Mouse (Mus musculus): Measurements from ENCODE around the gene Chrm3. TPM values are rescaled to one million over a fixed set of nuclear protein-coding genes. Genes with fewer than 3 reads are reported as not detected.

Chrm3 gene
- total and polyA plus RNA-seq, 3 experiments, result 0.47 to 1.2 (median 0.89) TPM

GRCm38 (mm10) chr13:10138878-10139277 is 221.8 kb downstream of the Chrm3 start:
- no peak overlapping the region for H3K9ac ChIP-seq (ENCODE audit: low read depth, low read length)
- TF ChIP-seq POLR2A (IDR thresholded peaks at IDR 0.05; ENCODE audit: insufficient read depth, low read depth, low read length) (no peak), CTCF (IDR thresholded peaks at IDR 0.05) (no peak)
- H3K79me2 ChIP-seq (replicated peaks; ENCODE audit: control insufficient read depth, insufficient read depth, low read length), result no peaks in the 10 kb centered on the region
- no peak overlapping the region for H3K27ac ChIP-seq
- no peak overlapping the region for H3K4me3 ChIP-seq
- no peak for DNase-seq
- H3K4me1 ChIP-seq (ENCODE audit: control insufficient read depth, insufficient read depth, low read length), result no peaks in the 10 kb centered on the region
- H3K36me3 ChIP-seq (ENCODE audit: control insufficient read depth, insufficient read depth, low read length), result no peaks in the 10 kb centered on the region
- 81% methylated on average over 4 of the region's 4 CpGs for WGBS
- intact Hi-C loops (cut with DNase I), result no loop called here
- no peaks in the 10 kb centered on the region for H3K27me3 ChIP-seq (ENCODE audit: control insufficient read depth, insufficient read depth, low read length)

- H3K36me3 ChIP-seq (ENCODE audit: control insufficient read depth, insufficient read depth, low read length), result no peaks in the 10 kb centered on the region
- H3K4me1 ChIP-seq (ENCODE audit: control insufficient read depth, insufficient read depth, low read length), result no peaks in the 10 kb centered on the region
- intact Hi-C loops (cut with DNase I), result no loop called here
- no peak overlapping the region for H3K4me3 ChIP-seq
- no peak overlapping the region for H3K27ac ChIP-seq
- TF ChIP-seq POLR2A (IDR thresholded peaks at IDR 0.05; ENCODE audit: insufficient read depth, low read depth, low read length), result no peak
- no peak for TF ChIP-seq EP300 (IDR thresholded peaks at IDR 0.05; ENCODE audit: insufficient read depth, low read depth, low read length)
- no peak for TF ChIP-seq CTCF (IDR thresholded peaks at IDR 0.05)
- H3K79me2 ChIP-seq (replicated peaks; ENCODE audit: control insufficient read depth, insufficient read depth, low read length), result no peaks in the 10 kb centered on the region
- no peaks in the 10 kb centered on the region for H3K27me3 ChIP-seq (ENCODE audit: control insufficient read depth, insufficient read depth, low read length)
- DNase-seq, result no peak
- no peak overlapping the region for H3K9ac ChIP-seq (ENCODE audit: low read depth, low read length)
- WGBS, result 87% methylated on average over 2 of the region's 2 CpGs
Measured at GRCm38 (mm10) chr13:10131064-10131463, 229.6 kb downstream of the Chrm3 start.

GRCm38 (mm10) chr13:10112211-10112610 is 248.4 kb downstream of the Chrm3 start:
- H3K4me3 ChIP-seq, result no peak overlapping the region
- no peaks in the 10 kb centered on the region for H3K36me3 ChIP-seq (ENCODE audit: control insufficient read depth, insufficient read depth, low read length)
- no peaks in the 10 kb centered on the region for H3K27me3 ChIP-seq (ENCODE audit: control insufficient read depth, insufficient read depth, low read length)
- no peak overlapping the region for H3K9ac ChIP-seq (ENCODE audit: low read depth, low read length)
- H3K4me1 ChIP-seq (ENCODE audit: control insufficient read depth, insufficient read depth, low read length), result peaks cover 2% of the 10 kb centered on the region
- TF ChIP-seq POLR2A (IDR thresholded peaks at IDR 0.05; ENCODE audit: insufficient read depth, low read depth, low read length), result no peak
- no peaks in the 10 kb centered on the region for H3K79me2 ChIP-seq (replicated peaks; ENCODE audit: control insufficient read depth, insufficient read depth, low read length)
- intact Hi-C loops (cut with DNase I), result no loop called here
- DNase-seq, result no peak
- no peak overlapping the region for H3K27ac ChIP-seq
- WGBS, result 64% methylated on average over 2 of the region's 2 CpGs

GRCm38 (mm10) chr13:10109542-10109941 is 251.1 kb downstream of the Chrm3 start:
- Histone ChIP-seq H3K79me2 (replicated peaks; ENCODE audit: control insufficient read depth, insufficient read depth, low read length) (no peaks in the 10 kb centered on the region), H3K4me1 (ENCODE audit: control insufficient read depth, insufficient read depth, low read length) (peaks cover 2% of the 10 kb centered on the region), H3K36me3 (ENCODE audit: control insufficient read depth, insufficient read depth, low read length) (no peaks in the 10 kb centered on the region), H3K9ac (ENCODE audit: low read depth, low read length) (no peak overlapping the region), H3K27me3 (ENCODE audit: control insufficient read depth, insufficient read depth, low read length) (no peaks in the 10 kb centered on the region), H3K4me3 (no peak overlapping the region), H3K27ac (no peak overlapping the region)
- no peak for DNase-seq
- intact Hi-C loops (cut with DNase I), result no loop called here
- TF ChIP-seq EP300 (IDR thresholded peaks at IDR 0.05; ENCODE audit: insufficient read depth, low read depth, low read length), result no peak
- TF ChIP-seq POLR2A (IDR thresholded peaks at IDR 0.05; ENCODE audit: insufficient read depth, low read depth, low read length), result no peak
- TF ChIP-seq CTCF (IDR thresholded peaks at IDR 0.05), result no peak
- WGBS, result 10% methylated on average over 1 of the region's 1 CpGs

DNA sequence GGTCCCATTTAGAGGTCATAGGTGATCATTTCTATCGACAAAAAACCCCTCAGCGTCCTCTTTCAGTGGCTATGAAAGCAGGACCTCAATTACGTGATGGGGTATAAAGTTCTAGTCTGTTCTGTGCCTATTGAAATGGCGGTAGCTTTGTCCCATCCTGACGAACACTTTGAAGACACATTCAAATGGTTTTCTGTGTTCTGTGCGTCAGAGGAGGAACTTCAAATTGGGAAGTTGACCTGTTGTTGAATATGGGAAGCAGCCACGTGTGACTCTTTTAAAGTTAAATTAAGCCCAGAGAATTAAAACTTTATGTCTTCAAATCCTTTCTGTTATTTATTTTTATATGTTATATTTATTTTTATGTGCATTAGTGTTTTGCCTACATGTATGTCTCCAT is 253.3 kb downstream of the Chrm3 start:
- no peak overlapping the region for H3K27ac ChIP-seq
- WGBS, result 82% methylated on average over 7 of the region's 7 CpGs
- peaks cover 2% of the 10 kb centered on the region for H3K4me1 ChIP-seq (ENCODE audit: control insufficient read depth, insufficient read depth, low read length)
- H3K36me3 ChIP-seq (ENCODE audit: control insufficient read depth, insufficient read depth, low read length), result no peaks in the 10 kb centered on the region
- no peak overlapping the region for H3K4me3 ChIP-seq
- no peak overlapping the region for H3K9ac ChIP-seq (ENCODE audit: low read depth, low read length)
- TF ChIP-seq EP300 (IDR thresholded peaks at IDR 0.05; ENCODE audit: insufficient read depth, low read depth, low read length) (no peak), POLR2A (IDR thresholded peaks at IDR 0.05; ENCODE audit: insufficient read depth, low read depth, low read length) (no peak), CTCF (IDR thresholded peaks at IDR 0.05) (no peak)
- no peak for DNase-seq
- intact Hi-C loops (cut with DNase I), result no loop called here
- H3K27me3 ChIP-seq (ENCODE audit: control insufficient read depth, insufficient read depth, low read length), result no peaks in the 10 kb centered on the region
- H3K79me2 ChIP-seq (replicated peaks; ENCODE audit: control insufficient read depth, insufficient read depth, low read length), result no peaks in the 10 kb centered on the region

- intact Hi-C loops (cut with DNase I), result no loop called here
- DNase-seq, result no peak
- WGBS, result 90% methylated on average over 4 of the region's 4 CpGs
- no peak for TF ChIP-seq EP300 (IDR thresholded peaks at IDR 0.05; ENCODE audit: insufficient read depth, low read depth, low read length)
- no peak for TF ChIP-seq POLR2A (IDR thresholded peaks at IDR 0.05; ENCODE audit: insufficient read depth, low read depth, low read length)
- no peaks in the 10 kb centered on the region for H3K36me3 ChIP-seq (ENCODE audit: control insufficient read depth, insufficient read depth, low read length)
- no peaks in the 10 kb centered on the region for H3K79me2 ChIP-seq (replicated peaks; ENCODE audit: control insufficient read depth, insufficient read depth, low read length)
- no peaks in the 10 kb centered on the region for H3K4me1 ChIP-seq (ENCODE audit: control insufficient read depth, insufficient read depth, low read length)
- H3K9ac ChIP-seq (ENCODE audit: low read depth, low read length), result no peak overlapping the region
- H3K27me3 ChIP-seq (ENCODE audit: control insufficient read depth, insufficient read depth, low read length), result no peaks in the 10 kb centered on the region
- H3K27ac ChIP-seq, result no peak overlapping the region
- H3K4me3 ChIP-seq, result no peak overlapping the region
Measured at GRCm38 (mm10) chr13:10090778-10091177, 269.9 kb downstream of the Chrm3 start.
